Mouse (Mus musculus) fat pad, adult 2 months (tissue): ENCODE measurements around the gene Nr6a1.
A peak's percentile ranks its signal among the peaks of the same experiment; 100 is the strongest.

ENCODE experiments used
- DNase-seq: peaks from one replicate; pipeline ENCODE4 v3.0.0-alpha.2; 2011; ENCODE audit warnings: low read depth, low spot score; ENCODE audit errors: extremely low read depth

The Nr6a1 gene

DNA sequence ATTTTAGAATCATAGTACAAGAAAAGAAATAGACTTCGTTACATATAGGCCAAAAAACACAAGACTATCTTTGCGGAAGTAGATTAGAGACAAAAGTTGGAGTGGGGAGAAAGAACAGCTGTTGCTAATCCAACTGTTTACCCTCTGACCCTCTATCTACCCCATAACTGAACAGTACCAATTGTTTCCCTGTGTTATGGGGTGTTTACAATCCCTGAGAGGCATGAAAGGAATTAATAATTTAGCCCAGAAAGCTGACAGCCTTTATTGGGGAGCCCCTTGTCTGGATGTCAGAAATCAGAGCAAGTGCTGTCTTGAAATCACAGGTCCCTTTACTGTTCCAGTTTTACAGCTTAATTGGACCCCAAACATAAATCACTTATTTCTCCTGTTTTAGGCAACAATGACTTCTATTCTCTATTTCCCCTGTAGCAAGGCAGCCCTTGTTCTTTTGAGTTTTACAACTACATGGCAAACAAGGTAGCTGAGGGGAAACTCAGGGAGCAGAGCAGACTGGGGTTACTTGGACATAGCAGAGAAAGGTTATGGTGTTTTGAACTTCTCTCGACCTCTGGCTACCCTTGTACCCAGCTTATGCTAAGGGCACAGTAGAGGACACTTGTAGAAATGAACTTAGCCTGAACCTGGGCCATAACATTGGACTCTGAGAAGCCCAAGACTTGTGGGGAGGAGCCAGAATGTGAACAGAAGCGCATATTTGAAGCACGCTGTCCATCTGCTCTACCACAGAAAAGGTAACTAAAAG, 46.4 kb downstream of the Nr6a1 start:
- no peak for DNase-seq

DNA sequence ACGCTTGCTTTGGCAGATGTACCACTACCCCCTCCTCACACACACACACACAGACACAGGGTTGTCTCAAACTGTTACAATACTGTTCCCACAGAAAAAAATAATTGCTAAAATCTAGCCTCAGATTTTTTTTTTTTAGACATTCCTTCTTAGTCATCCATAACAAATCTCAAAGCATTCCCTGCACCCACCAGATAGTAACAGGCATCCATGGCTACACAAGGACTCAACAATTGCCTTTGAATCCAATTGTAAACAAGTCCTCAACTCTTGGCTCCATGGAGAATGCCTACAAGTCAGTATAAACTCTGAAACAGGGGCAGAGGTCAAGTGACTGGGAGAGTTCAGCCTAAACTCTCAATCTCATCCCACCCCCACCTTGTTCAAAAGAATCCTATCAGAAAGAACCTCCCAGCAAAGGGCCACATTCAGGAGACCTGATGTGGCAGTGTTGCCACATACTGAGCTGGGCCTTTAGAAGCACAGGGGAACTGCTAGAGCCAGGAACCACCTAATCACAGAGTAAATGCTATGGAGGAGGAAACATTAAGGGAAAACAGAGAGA, 52.9 kb downstream of the Nr6a1 start:
- DNase-seq, result no peak

DNA sequence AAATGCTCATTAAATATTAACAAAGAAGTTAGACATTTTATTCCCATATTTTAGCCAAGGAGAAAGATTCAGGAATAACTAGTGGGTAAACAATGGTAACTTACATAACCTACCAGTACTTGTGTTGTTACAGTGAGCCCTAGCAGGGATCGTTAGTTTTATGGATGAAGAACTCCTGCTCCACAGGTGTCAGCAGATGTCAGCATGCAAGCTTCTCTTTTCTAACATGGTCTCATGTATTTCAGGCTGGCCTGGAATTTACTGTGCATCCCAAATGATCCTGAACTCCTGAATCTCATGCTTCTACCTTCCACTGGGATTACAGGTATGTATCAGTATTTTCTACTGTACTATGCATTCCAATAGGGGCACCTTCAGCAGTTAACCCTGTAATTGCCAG, 54.8 kb downstream of the Nr6a1 start:
- DNase-seq, result no peak

DNA sequence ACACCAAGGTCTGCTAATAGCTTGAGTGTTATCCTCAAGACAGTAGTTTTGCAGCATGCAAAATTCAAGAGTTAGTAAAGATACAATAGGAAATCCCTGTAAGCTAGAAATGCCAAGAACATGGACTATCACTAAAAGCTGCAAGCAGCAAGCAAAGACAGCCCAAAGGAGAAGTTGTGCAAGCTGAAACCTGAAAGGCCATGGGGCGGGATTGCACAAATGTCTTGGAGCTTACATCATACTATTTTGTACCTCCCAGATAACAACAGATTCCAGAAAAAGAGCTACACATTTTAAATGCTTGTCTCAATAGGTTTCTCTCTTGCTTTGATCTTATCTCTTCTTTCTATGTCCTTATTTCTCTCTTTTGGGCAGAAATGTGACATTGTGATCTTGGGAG, 60.8 kb downstream of the Nr6a1 start:
- DNase-seq, result peak; percentile 66

DNA sequence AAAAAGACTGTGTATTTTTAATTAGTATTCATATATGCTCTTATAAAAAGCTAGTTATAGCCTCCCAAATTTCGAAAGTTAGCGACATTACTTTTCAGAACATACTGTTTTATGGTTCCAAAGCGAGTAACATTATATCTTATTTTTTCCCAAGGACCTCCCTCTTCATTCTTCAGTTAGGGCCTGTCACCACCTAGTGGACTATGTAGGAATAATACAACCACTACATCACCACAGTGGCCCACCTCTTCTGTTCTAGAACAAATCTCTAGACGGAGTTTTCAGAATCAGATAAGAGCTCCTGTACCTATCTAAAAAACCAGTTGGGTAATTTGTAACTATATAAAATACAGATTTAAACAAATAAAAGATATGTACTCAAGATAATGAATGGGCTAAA, 63.5 kb downstream of the Nr6a1 start:
- DNase-seq, result no peak

DNA sequence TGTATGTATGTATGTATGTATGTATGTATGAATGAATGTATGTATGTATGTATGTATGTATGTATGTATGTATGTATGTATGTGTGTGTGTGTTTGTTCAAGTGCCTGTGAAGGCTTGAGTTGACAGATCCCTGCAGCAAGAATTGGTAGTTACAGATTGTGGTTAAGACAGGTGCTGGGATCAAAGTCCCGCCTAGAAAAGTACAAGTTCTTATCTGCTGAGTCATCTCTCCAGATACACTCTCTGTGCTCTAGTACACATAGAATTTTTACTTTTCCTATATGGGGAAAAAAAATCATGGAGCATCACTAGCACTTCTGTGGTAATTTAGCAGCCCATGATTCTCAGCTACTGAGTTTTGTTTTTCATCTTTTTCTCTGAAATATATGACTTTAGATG, 75.7 kb downstream of the Nr6a1 start:
- DNase-seq, result no peak

DNA sequence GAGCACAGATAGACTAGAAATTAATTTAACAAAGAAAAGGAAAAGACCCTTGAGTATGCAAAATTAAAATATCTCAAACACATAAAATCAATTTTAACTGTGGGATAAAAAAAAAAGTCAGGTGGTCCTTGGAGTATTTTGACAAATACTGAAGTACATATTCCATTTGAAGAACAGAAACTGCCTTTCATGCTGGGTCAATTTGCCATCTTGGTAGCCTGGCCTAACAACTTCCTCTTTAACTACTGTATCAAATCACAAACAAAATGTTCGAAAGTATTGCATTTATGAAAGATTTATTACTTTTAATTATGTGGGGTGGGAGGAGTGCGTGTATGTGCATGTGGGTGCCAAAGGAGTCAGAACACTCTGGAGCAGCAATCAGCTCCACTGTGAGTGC, 81.2 kb downstream of the Nr6a1 start:
- no peak for DNase-seq

DNA sequence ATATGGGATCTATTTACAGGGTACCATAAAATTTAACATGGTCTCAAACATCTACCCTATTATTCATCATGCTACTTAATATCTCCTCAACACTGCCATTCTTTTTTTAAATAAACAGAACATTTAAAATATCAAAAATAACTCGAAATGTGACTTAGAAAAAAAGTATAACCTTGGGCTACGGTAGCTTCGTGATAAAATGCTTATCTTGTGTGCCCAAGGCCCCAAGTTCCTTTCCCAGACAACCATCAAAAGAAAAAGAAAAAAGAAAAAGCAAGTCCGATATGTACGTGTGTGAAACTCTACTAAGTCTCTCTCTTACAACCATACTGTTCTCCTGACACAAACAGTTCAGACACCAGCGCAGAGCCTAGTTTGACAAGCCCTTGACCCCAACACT, 92.0 kb downstream of the Nr6a1 start:
- DNase-seq, result no peak

DNA sequence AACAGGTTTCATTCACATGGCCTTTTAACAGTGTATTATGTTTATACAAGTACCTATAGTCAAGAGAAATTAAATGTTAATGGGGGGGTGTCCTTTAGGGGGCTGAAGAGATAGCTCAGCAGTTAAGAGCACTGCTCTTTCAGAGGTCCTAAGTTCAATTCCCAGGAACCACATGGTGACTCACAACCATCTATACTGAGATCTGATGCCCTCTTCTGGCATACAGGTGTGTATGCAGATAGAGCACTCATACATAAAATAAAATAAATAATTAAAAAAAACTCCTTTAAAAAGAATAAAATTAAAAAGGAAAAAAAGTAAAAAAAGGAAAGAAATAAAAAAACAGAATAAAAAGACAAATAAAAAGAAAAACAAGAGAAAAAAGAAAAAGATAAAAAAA, 95.5 kb downstream of the Nr6a1 start:
- DNase-seq, result no peak

DNA sequence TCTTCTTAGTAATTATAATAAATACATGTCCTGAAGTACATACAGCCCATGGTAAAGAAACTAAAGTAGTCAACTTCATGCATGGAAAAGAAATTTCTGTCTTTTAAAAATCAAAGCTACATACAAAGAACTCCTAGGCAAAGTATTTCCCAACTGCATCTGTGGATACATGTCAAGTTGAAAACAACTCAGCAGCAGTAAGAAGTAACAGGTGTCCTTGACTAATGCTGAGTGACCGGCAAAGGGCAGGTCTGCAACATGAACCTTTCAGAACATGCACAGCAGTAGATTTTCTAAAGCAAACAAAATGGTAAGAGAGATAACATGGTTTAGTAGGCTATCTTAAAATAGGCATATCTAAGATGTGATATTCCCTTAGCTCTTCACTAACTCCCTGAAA, 98.0 kb downstream of the Nr6a1 start:
- DNase-seq, result no peak

DNA sequence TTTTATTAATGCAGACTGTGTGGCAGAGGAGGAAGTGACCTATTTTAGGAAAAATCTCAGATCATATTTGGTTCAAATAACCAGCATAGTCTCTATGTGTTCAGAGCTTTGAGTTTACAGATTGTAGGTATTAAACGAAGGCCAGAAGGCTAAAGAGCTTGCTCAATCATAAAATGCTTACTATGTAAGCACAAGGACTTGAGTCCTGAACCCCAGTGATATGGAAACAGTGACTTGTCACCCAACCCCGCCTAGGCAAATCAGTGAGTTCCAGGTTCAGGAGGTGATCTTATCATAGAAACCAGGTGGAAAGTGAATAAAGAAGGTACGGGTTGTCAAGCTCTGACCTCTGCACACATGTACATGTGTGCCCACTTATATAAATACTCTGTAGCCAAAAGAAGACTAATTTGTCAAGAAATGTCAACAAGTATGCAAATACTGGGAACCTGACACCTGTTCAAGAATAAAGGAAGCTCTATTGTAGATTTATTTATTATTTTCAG, 99.6 kb downstream of the Nr6a1 start:
- no peak for DNase-seq

DNA sequence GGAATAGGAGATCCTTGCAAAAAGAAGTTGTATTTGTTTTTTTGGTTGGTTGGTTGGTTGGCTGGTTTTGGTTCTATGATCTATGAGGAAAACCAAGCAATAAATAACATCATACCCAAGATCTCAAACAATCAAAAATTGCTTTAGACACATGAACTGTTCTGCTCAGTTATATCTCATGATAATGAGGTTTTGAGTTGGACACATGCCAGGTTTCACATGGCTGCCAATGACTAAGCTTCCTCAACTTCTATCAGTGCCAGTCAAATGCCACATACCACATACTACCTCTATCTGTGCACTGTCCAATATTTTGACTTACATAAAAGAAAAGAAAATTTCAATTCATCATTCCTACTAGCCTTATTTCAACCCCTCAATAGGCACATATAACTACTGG, 101.3 kb downstream of the Nr6a1 start:
- no peak for DNase-seq

DNA sequence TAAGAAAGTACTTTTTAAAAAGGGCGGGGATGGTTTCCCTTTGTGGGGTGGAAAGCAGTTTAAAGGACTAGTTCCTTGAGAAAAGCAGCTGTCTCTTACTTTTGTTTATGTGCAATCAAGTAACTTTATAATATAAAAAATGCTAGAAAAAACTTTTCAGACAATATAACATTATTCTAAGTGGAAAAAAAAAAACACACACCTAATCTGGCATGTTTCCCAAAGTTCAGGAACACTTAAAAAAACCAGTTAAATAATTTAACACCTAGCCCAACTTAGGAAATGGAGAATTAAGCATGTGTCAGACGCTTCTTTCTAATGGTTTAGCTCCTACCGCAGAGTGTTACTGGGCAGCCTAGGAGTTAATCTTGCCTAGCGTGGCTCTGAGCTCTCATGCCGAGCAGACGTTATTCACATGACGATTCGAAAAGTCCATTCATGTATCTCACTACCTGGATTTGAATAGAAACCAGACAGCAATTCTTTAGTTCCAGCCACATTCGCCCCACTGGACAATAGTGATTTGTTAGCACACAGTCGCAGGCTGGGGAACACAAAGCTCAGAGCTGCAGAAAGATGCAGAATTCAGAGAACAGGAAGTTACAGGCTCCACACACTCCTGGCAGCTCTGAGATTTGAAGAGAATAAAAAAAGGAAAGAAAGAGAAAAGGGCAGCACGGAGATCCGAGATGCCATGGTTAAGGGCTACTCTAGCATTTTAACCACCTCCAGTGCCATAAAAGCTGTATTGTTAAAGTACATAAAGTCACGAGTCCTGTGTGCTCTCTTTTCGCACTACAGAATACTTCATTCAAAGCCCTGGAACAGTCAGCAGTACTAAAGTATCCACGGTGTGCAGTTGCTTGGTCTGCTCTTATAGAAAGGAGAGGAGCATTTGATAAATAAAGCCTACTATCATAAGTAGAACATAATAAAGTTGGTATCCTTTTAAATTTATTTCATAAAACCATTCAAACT, 102.4 kb downstream of the Nr6a1 start:
- no peak for DNase-seq

DNA sequence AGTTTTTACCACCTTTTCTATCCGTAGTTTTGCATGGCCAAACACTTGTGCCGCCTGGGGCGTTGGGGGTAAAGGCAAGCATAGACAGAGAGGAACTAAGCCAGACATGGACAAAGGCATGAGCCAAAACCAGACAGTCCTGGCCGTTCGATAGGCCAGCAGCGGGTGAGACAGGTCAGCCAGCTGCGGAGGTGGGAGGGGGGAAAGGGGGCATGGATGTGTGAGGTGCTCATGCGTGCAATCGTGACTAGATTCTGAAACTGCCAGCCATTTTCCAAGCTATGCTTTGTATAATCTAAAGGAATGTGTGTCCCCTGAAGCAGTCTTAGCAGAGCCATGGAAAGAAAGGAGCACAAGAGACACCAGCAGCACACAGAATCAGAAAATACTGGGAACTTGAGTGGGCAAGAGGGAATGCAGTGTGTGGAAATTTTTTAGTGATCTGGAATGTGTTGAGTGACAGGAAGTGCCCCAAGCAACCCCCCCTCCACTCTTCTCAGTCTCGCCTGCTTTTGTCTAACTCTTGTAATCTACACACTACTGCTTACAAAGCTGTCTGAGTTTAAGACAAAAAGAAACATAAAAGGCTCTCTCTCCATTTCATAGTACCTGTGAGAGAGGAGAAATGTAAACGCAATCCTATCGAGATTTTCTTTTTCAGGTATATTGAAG, 103.4 kb downstream of the Nr6a1 start:
- peak; percentile 37 for DNase-seq

DNA sequence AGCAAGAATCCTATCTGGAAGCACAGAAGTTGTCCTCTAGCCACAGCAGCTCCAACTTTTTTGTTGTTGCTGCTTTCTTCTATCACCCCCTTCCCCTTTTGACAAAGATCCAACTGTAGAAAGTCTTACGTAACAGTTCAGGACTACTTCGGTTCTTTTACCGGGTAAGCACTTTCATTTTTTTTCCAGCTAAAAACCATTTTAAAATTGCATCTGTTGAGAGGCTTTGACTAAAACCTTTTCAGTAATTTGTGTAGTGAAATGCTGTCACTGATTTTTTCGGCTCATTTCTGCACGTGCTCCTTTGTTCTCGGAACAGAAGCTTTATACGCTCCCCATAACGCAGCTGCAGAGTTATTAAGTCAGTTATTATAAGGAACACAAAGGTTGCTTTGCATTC, 104.1 kb downstream of the Nr6a1 start:
- no peak for DNase-seq

DNA sequence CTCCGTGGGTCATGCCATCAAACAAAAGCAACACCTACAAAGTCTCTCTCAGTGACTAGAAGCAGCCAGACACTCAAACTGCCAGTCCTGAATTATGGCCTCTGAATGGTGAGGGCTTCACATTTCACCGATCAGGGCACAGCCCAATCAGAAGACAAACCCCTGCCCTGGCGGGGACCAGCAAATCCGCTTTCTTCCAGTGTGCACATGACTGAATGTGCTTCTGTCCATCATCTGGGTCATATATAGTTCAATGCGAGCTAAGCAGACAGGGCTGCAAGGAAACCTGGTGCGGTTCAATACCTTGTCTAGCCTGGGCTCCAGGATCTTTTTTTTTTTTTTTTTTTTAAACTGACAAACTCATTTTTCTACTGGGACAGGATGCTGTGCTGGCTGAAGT, 104.5 kb downstream of the Nr6a1 start:
- no peak for DNase-seq

DNA sequence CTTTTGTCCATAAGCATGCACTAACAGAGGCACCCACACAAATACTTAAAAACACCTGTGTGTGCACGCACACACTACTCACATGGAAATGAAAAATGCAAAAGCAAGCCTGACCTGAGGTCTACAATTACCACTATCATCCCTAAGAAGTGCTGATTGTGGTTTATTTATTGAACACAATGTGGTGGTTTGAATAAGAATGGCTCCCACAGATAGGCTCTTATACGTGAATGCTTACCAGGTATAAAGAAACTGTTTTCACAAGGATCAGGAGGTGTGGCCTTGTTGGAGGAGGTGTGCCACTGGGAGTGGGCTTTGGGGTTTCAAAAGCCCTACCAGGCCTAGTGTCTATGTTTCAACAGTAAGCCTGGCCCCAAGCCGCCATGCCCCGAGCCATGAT, 110.0 kb downstream of the Nr6a1 start:
- no peak for DNase-seq

DNA sequence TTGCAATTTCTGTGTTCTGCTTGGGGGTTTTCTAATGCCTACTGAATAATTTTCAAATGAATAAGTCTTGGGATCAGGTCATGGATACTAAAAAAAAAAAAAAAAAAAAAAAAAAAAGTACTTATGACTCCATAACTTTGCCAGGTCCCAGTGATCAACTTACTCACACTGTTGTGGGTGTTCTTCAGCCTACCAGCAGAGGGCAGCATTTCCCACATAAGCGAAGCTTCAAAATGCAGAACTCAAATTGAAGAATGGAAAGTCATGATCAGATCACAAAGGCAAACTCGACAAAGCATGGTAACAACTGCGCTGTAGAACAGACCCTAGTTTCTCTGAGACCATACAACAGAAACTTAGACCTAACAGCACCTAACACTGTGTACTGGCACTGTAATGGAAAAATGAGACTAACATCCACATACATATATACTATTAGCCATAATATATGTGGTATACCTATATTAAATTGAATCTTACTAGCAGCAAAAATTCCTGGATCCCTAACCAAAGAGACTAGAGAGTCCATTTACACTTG, 130.3 kb downstream of the Nr6a1 start:
- no peak for DNase-seq

DNA sequence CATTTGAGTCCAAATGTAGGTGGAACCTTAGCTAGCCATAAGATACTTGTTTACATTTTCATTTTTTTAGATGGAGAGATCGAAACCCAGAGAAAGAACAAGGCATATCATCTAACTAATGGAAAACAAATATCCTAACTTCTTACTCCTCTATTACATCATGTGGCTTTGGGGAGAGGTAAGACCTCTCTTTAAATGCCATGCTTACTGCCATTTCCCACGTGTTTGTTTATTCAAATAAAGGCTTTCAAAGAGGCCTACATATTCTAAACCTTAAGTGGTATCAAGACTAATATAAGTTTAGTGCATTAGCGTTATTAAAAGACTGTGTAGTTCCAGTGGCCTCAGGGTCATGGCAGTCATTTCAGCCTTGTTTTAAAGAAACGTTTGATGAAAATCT, 140.2 kb downstream of the Nr6a1 start:
- DNase-seq, result no peak

DNA sequence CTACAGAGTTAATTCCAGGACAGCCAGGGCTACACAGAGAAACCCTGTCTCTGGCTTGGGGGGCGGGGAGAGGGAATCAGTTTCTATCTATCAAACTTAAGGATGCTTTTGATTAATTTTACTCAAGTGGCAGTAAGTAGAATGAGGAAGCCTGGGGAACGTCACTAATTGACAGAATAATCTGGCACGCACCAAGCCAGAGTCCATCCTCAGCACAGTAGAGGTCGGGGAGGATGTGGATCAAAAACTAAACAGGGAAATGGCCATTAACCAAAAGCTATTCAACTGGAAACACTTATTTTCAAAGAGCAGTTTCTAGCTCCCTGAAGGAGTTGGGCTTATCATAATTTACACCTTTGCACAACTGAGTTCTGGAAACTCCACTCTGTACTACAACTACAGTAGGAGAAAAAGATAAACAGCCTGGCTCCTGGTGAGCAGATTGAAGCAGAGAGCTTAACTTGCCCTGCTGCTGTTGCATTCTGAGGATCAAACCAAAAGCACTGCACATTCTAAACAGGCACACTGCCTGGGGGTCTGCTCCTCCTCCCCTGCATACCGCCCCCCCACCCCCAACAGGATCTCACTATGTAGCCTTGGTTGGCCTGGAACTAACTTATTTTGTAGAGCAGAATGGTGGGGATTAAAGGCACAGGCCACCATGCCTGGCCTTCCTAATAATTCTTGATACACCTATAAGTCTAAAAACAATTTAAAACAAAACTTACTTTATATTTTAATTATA, 141.1 kb downstream of the Nr6a1 start:
- DNase-seq, result no peak
